Mouse (Mus musculus) lung, adult 18-20 months (tissue): ENCODE data around the gene Slc26a10.
A peak's percentile ranks its signal among the peaks of the same experiment; 100 is the strongest.

Experiments
- DNase-seq, 2 experiments: peaks; one replicate each; pipeline ENCODE4 v3.0.0; 2022; ENCODE audit warnings: mixed read lengths in 2 of 2

Slc26a10 gene

DNA sequence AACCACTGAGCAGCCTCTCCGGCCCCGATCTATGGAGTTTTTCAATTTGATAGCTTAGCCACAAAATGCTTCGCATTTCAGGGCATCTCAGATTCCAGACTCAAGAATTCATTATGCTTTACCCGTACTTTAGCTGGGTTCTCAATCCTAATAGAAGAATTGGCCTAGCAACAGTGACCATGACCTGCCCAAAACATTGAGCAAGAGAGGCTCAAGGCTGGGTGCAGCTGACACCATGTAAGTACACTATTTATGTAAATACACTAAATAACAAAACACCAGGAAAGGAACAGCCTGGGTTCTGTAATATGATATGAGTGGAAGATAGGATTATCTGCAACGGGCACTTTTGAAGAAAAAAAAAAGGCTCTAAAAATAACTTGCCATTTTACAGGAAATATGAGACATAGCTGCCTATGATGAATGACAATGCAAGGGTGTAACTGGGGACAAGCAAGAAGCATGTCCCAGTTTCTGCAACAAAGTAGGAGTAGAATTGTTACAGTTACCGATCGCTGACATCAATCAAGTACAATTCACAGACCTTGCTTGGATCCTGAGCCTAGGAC lies 52.6 kb downstream of the Slc26a10 start:
- DNase-seq = peak; percentile 45 to 66

DNA sequence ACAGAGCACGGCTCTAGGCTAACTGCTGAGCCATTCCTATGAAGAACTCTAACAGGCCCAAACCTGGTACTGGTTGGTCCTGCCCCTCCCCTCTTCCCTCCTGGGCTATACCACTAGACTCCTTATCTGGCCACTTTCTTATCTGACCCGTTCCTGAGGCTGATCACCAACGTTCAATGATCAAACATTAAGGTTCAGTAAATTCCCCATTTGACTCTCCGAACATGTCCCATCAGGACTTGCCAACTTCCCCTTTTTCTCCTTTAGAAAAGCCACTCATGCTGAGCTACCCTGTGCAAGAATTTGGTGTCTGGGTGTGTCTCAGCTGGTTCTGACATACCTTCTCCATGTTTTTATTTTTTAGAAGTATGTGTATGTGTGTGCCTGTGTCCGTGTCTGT lies 53.9 kb downstream of the Slc26a10 start:
- DNase-seq = peak in 1 of 2 experiments; percentile 10

DNA sequence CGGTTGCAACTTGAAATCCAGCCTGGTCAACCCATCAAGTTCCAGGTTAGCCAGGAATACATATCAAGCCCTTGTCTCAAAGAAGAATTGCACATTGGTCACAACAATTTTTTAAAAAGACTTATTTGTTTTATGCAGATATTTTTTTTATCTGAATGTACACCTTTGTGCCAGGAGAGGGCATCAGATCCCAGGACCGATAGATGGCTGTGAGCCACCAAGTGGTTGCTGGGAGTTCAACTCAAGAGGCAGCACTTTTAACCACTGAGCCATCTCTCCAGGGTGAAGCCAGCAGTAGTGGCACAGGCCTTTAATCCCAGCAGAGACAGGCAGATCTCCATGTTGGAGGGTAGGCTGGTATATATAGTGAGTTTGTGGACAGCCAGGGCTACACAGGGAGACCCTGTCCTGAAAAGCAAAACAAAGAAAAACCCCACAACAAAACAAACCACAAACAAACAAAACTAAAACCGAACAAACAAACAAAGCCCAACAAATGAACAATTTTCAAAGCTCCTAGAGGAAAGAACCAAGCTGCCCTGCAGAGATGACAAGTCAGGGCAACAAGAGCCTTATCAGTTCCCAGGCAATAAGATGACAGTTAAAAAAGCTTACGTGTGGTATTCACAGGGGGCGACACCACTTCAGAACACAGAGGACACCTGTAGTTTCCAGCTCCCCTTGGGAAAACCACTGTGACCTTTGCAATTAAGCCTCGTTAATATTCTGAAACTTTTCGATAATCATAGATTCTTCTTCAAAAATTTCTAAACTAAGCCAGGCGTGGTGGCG lies 55.0 kb downstream of the Slc26a10 start:
- DNase-seq = peak; percentile 35 to 67

- DNase-seq = peak; percentile 48 to 72
Measured at GRCm38 (mm10) chr10:127123436-127123805, 57.0 kb downstream of the Slc26a10 start.

DNA sequence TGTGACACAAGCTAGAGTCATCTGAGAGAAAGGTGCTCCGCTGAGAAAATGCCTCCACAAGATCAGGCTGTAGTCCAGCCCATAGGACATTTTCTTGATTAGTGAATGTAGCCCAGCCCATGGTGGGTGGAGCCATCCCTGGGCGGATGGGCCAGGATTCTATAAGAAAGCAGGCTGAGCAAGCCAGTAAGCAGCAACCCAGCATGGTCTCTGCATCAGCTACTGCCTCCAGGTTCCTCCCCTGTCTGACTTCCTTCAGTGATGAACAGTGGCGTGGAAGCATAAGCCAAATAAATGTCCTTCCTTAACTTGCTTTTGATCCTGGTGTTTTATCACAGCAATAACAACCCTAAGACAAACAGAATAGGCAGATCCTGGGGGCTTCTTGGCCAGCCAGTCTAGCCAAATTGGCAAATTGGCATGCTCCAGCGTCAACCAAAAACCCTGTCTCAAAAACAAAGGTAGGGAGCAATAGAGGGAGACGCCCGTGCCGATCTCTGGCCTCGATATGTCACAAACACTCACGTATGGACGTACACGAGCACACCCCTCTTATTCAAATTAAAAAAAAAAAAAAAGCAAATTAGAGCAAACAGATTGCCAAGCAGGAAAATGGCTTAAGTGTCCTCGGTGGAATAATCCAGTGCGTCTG lies 57.5 kb downstream of the Slc26a10 start:
- no peak for DNase-seq

DNA sequence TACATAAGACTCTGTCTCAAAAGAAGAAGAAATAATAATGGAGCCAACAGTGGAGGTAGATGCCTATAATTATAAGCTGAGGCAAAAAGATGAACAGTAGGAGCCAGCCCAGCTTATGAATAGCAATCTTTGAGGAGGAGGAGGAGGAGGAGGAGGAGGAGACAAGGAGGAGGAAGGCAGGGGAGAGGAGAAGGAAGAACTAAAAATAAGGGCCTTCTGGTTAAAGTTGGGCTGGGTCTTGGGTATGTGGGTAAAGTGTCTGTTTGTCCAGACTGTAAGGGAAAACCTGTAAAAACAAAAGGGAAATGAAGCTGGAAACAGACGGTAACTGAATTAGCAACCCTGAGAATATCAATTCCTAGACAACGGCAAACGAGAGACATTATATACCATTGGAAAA lies 58.4 kb downstream of the Slc26a10 start:
- no peak for DNase-seq
